Mouse (Mus musculus) CH12F3 (cell line): Measurements from ENCODE around the gene Tex21.

Source experiments
- in situ Hi-C: fragments of 300-500 bp; cut with MboI; formaldehyde crosslinking; loops from 2 replicates; pipeline ENCODE4 v1.14.3; 2020; ENCODE audit warnings: low sequenced_read_pairs

Gene Tex21

DNA sequence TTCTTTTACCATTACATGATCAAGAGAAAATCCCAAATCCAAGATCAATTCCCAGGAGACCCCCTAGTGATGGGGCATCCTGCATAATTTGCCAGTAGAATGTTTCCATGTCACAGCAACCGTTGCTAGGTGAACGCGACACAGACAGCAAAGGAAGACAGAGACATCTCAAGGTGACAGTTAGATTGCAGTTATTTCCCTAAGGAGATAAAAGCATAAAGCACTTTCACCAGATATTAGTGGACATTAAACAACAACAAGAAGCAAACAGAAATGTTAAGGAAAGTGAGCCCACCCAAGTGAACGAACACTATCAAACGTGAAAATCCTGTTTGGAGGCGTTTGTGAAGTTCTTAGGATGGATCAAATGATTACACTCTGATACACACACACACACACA, at the start of gene Tex21:
Gene Tex21 (minus strand): TSS at position 101 of the 400 bp plus-strand sequence.
- in situ Hi-C loops = no loop called here

- in situ Hi-C loops = no loop called here
Measured at GRCm38 (mm10) chr12:76293192-76293591, 46.6 kb upstream of the Tex21 start.

DNA sequence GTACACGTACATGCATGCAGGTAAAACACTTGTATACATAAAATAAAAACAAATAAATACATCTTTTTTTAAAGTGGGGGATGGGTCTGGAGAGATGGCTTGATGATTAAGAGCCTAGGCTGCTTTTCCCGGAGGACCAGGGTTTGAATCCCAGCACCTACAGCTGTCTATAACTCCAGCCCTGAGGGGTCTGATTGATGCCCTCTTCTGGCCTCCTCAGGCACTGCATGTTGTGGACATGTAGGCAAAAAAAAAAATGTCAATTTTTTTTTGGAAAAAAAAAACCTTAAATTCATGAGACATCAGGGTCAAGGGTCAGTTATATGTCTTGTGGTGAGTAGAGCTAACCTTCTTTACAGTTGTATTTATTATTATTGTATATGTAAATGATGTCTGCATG, 43.7 kb upstream of the Tex21 start:
- in situ Hi-C loops = no loop called here

DNA sequence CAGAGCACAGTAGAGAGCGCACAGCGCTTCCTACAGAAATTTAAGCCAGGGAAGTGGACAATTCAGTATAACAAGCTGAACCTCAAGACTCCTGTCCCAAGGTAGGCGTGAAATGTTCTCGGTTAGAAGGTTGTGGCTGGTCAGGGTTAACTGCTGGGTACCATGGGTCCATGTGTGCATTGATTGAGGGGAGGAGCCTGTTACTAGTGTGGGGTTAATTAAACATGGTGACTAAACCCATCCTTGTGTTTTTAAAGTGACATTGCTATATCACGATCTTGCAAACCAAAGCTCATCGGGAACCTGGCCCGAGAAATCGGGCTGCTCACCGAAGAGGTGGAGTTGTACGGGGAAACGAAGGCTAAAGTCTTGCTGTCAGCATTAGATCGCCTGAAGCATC, 42.9 kb upstream of the Tex21 start:
- in situ Hi-C loops = no loop called here

DNA sequence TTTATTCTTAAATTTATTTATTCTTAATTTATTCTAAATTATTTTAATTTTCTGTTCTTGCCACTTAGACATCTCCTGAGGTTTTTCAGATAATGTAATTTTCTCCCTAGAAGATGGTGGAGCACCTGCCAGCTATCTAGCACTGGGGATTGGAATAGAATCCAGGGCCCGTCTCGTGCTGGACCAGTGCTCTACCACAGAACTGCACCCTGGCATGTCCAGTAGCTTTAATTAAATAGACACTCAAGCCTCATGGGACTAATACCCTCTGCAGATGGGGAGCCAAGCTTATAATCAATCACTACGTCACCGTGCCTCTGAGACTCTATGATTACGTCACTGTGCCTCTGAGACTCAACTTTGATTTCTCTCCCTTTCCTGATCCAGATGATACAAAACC, 41.9 kb upstream of the Tex21 start:
- in situ Hi-C loops = no loop called here

- in situ Hi-C loops = no loop called here
Measured at GRCm38 (mm10) chr12:76287986-76288385, 41.4 kb upstream of the Tex21 start.

DNA sequence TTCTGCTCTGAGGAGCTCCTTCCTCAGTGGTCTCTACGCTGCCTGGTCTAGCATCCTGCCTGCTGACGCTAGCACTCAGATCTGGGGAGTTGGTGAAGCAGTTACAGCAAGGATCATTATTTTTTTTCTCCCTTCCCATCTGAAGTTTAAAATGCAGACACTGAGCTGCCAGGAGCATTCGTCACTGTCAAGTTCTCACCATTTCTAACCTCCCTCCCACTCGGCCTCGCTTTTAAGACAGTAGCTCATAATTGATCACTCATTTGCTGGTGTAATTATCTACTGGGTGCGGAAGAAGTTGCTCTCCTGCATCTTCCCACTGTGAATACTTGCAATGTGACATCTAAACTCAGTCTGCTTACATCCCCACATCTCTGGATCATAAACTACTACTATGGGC, 38.9 kb upstream of the Tex21 start:
- in situ Hi-C loops = no loop called here

DNA sequence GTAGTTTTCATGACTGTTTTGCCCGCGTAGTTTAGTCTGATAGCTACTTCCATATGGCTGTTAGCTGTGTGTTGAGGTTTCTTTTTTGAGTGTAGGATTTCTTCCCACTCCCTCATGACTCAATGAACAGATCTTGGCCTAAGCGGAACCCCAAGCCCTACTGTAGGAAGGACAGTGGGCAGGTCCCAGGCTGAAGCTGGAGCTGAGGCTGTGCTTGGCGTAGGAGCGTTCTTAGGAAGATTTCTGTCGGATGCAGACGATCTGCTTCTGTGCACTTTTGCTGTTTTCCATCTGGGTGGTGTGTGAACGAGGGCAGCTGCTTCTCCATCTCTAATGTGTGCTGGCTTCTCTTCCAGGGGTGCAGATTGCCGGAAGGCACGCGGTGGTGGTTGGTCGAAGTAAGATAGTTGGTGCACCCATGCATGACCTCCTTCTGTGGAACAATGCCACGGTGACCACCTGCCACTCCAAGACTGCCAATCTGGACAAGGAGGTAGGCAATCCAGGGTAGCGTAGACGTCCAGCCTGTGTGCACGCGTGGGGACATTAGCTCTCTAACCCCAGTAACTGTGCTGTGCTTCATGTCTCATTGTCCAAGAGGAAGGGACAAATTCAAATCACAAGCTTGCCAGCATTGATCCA, 36.1 kb upstream of the Tex21 start:
- in situ Hi-C loops = no loop called here

GRCm38 (mm10) chr12:76282132-76282531, 35.6 kb upstream of the Tex21 start:
- in situ Hi-C loops = no loop called here

- in situ Hi-C loops = no loop called here
Measured at GRCm38 (mm10) chr12:76281111-76281660, 34.6 kb upstream of the Tex21 start.

DNA sequence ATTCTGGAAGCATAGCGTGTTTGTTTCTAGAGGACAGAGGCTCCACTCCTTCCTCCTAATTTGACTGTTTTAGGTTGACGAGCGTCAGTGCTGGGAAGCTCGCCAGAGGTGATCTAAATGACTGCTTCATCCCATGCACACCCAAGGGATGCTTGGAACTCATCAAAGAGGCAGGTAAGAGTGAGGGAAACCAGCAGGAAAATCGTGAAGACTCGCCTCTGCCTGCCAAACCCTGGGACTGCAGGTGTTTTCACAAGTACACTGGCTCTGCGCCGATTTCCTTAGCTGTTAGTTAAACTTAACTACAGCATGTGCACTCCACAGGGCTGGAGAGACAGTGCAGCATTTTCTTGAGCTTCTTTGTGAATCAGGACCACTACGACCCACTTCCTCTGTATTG, 34.0 kb upstream of the Tex21 start:
- in situ Hi-C loops = no loop called here

DNA sequence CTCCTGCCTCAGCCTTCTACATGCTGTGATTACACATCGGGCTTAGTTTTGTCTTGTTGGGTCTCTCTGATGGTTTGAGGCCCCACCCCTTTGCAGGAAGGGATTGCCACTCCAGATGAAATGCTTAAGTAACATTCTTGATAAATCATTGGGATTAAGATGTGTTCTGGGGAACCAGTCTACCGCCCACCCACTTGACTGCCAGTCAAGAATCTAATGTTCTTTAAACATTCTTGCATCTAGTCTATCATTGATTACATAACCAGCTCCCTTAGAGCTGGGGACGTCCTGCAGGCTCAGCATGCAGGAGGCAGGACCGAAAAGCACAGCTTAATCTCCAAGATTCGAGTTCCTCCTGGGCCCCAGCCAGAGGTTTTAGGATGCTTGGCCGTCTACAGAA, 31.7 kb upstream of the Tex21 start:
- in situ Hi-C loops = no loop called here

DNA sequence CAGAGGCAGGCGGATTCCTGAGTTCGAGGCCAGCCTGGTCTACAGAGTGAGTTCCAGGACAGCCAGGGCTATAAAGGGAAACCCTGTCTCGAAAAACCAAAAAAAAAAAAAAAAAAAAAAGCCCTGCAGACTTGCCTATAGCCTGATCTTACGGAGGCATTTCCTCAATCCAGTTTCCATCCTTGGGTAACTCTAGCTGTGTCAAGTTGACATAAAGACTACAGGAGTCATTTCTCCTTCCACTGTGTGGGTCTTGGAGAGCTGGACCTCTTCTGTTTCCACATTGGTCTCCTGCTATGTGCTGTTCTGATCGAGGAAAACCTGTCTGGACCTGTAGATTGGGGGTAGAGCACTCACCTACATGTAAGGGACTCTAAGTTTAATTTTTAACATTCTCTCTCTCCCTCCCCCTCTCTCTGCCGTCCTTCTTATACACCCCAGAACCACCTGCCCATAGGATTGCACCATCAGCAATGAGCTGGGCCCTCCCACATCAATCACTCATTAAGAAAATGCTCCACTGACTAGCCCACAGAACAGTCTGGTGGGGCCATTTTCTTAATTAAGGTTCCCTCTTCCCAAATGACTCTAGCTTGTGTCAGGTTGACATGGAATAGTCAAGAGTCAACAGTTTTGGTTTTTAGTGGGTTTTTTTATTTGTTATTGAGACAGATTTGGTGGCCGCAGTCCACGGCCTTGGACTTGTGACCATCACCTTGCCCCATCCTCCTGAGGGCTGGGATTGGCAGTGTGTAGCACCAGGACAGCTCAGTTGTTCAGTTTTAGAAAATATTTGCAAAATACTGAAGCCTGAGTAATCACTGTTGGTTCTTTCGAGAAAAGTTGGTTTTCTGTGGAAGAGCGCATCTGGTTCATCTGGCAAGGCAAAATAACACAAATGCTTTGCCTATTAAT, 26.3 kb upstream of the Tex21 start:
- in situ Hi-C loops = no loop called here

- in situ Hi-C loops = no loop called here
Measured at GRCm38 (mm10) chr12:76271516-76271915, 25.0 kb upstream of the Tex21 start.

DNA sequence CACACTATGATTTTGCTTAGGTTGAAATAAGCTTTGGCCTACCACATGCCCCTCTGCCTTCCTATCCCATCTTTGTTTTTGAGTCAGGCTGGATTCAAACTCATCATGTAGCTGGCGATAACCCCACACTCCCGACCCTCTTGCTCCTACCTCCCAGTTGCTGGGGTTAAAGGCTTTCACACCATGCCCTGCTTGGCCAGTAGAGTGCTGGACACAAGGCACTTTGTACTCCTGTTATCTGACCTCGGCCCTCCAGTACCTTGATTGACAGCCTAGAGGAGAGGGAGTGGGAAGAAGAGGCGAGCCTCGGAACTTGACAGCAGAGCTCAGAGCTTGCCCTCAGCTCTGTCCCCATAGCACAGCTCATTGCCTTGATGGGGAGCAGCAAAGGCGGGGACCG, 22.6 kb upstream of the Tex21 start:
- in situ Hi-C loops = no loop called here

GRCm38 (mm10) chr12:76268686-76269085, 22.1 kb upstream of the Tex21 start:
- in situ Hi-C loops = no loop called here

DNA sequence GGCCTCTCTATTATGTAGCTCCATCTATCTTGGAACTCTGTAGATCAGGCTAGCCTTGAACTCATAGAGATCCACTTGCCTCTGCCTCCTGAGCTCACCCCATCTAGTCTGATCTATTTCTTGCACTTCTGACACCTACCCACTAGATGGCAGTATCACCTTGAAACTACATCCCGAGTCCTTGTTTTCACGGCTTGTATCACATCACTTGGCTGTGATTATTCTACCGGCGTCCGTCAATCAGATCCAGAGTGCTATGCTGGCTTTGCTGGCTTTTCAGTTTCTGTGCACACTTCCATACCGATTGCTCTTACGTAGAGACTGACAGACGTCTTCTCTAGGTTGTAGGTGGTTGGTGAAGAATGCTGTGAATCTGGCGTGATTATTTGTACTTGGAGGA, 20.3 kb upstream of the Tex21 start:
- in situ Hi-C loops = no loop called here

DNA sequence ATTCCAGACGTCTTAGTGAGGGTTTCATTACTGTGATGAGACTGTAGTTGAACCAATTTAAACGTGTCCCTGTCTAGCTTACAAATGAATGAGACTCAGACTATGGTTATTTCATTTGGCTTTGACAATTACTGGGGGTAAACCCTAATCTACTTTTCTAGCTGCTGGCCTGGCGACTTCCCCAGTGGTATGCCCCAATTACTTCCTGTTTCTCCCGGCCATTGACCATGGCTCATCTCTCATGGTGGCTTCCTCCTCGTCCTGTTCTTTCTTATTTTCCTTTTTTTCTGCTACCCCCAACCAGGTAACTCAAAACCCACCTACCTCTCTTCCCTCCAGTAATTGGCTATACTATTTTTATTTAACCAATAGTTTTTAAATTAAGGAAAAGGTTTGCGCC, 18.5 kb upstream of the Tex21 start:
- in situ Hi-C loops = no loop called here

- in situ Hi-C loops = no loop called here
Measured at GRCm38 (mm10) chr12:76264325-76264965, 17.9 kb upstream of the Tex21 start.

DNA sequence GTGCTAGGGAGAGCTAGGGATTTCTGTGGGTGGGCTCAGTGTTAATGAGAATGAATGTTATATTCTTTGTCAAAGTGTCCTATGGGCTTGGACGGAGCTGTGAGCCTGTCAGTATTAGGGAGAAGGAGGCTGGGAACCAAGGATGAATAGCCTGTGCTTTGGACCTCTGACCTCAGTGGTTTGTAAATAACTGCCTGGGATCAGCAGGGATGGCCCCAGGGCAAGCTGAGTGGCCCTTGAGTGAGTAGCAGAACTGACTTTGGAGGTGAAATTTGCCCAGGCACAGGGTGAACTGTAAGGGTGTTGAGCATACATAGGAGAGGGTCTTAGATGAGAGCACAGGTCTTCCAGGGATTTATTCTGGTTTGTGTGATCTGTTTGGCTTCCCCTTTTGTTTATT, 17.3 kb upstream of the Tex21 start:
- in situ Hi-C loops = no loop called here

GRCm38 (mm10) chr12:76262918-76263317, 16.4 kb upstream of the Tex21 start:
- in situ Hi-C loops = no loop called here

DNA sequence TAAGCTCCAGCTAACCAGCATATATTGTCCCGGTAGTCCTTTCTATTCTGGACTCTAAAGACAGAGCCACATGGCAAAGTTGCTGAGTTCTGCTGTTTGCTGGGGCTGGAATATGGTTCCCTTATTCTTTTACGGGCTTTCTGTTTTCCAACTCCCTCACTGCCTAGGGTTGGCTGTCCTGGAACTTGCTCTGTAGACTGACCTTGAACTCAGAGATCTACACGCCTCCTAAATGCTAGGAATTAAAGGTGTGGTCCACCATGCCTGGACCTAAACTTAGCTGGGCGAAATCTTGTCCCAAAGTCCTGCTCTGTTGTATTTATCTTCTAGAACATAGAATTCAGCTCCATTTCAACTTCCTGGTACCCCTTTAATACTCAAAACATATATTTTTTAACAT, 15.0 kb upstream of the Tex21 start:
- in situ Hi-C loops = no loop called here
